Mouse (Mus musculus): ENCODE results near the gene Sin3a. TPM values are rescaled to one million over a fixed set of nuclear protein-coding genes. Genes with fewer than 3 reads are reported as not detected.

Gene Sin3a
- total and polyA plus RNA-seq, 3 experiments, result 27.0 to 715 (median 47.5) TPM

DNA sequence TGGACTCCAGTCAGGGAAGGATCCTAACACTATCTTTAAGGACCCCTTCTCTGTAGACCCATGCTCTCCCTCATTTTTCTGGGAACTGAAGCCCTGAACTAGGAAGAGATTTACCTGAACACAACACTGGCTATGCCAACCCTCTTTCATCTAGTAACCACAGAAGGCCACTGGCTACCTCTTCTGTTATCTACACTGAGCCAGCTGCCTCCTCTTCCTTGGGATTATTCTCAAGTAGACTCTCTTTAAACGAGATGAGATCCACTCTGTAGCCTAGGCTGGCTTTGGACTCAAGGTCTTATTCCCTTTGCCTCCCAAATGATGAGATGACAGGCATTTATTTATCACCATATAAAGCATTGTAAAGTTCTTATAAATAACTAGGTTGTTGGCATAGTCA lies 1.6 kb upstream of the Sin3a start:
- Histone ChIP-seq H3K4me1 (ENCODE audit: control insufficient read depth in 1 of 2, insufficient read depth in 2 of 2, low read length in 2 of 2) (peaks cover 7 to 12% of the 10 kb centered on the region in 2 experiments), H3K4me3 (ENCODE audit: control insufficient read depth in 1 of 2, insufficient read depth in 1 of 2, low read depth in 2 of 2, low read length in 2 of 2) (0 out of 4 replicates have a peak overlapping the region, but pooled peaks of 1 of the 2 experiments have one; percentile 19), H3K9ac (ENCODE audit: control insufficient read depth, low read depth, low read length, poor library complexity, severe bottlenecking) (no peak overlapping the region), H3K27ac (ENCODE audit: control insufficient read depth, low read depth, low read length) (no peak overlapping the region), H3K9me3 (replicated peaks; ENCODE audit: insufficient read depth, low read length) (no peaks in the 10 kb centered on the region), H3K27me3 (ENCODE audit: control insufficient read depth in 1 of 2, insufficient read depth in 2 of 2, low read length in 2 of 2) (no peaks in the 10 kb centered on the region), H3K36me3 (ENCODE audit: control insufficient read depth in 1 of 2, insufficient read depth in 2 of 2, low read length in 2 of 2) (peaks cover 0 to 16% of the 10 kb centered on the region in 2 experiments; a peak in 2 of 4 replicates), H3K79me2 (ENCODE audit: control insufficient read depth, insufficient read depth, low read length, poor library complexity) (peaks cover 14% of the 10 kb centered on the region)
- TF ChIP-seq POLR2A (IDR thresholded peaks at IDR 0.05; ENCODE audit: control insufficient read depth in 1 of 2, insufficient read depth in 1 of 2, low read depth in 1 of 2, low read length in 2 of 2, poor library complexity in 1 of 2) (no peak), ETS1 (IDR thresholded peaks at IDR 0.05; ENCODE audit: low read depth, low read length) (0 out of 2 replicates have a peak, but pooled peaks have one; percentile 14), ELF1 (IDR thresholded peaks at IDR 0.05; ENCODE audit: low read depth, low read length) (no peak), GATA1 (IDR thresholded peaks at IDR 0.05; ENCODE audit: low read depth, low read length) (peak; percentile 55; the same call in 1 of the 2 replicates), ZNF384 (IDR thresholded peaks at IDR 0.05; ENCODE audit: low read depth, low read length) (no peak), MAFK (IDR thresholded peaks at IDR 0.05; ENCODE audit: borderline replicate concordance, low read depth, low read length) (no peak), CHD2 (IDR thresholded peaks at IDR 0.05; ENCODE audit: low read length) (no peak), GABPA (IDR thresholded peaks at IDR 0.05; ENCODE audit: low read depth, low read length) (no peak), TCF12 (IDR thresholded peaks at IDR 0.05; ENCODE audit: low read depth, low read length) (0 out of 2 replicates have a peak, but pooled peaks have one; percentile 17), CTCF (IDR thresholded peaks at IDR 0.05 in 2 of 3, conservative IDR thresholded peaks at IDR 0.05 in 1 of 3; ENCODE audit: control insufficient read depth in 1 of 3, insufficient read depth in 1 of 3, low read depth in 2 of 3, low read length in 3 of 3, poor library complexity in 1 of 3, severe bottlenecking in 1 of 3) (no peak), NELFE (IDR thresholded peaks at IDR 0.05; ENCODE audit: low read depth, low read length) (no peak), MAX (IDR thresholded peaks at IDR 0.05; ENCODE audit: low read length) (no peak), SMC3 (IDR thresholded peaks at IDR 0.05; ENCODE audit: low read depth, low read length) (no peak), TAL1 (IDR thresholded peaks at IDR 0.05; ENCODE audit: low read length) (peak; percentile 90), CHD1 (IDR thresholded peaks at IDR 0.05; ENCODE audit: low read depth, low read length) (no peak), ZKSCAN1 (IDR thresholded peaks at IDR 0.05; ENCODE audit: low read depth, low read length) (no peak)
- peak; percentile 49 for DNase-seq (ENCODE audit: low read depth, low spot score)

- Histone ChIP-seq H3K27ac (ENCODE audit: control insufficient read depth, low read depth, low read length) (peak overlapping the region; percentile 32), H3K36me3 (ENCODE audit: control insufficient read depth in 1 of 2, insufficient read depth in 2 of 2, low read length in 2 of 2) (peaks cover 0 to 16% of the 10 kb centered on the region in 2 experiments; a peak in 2 of 4 replicates), H3K79me2 (ENCODE audit: control insufficient read depth, insufficient read depth, low read length, poor library complexity) (peaks cover 14% of the 10 kb centered on the region), H3K4me1 (ENCODE audit: control insufficient read depth in 1 of 2, insufficient read depth in 2 of 2, low read length in 2 of 2) (peaks cover 7 to 12% of the 10 kb centered on the region in 2 experiments), H3K9ac (ENCODE audit: control insufficient read depth, low read depth, low read length, poor library complexity, severe bottlenecking) (peak overlapping the region; percentile 69), H3K4me3 (ENCODE audit: control insufficient read depth in 1 of 2, insufficient read depth in 1 of 2, low read depth in 2 of 2, low read length in 2 of 2) (peak overlapping the region; percentile 92 to 97), H3K9me3 (replicated peaks; ENCODE audit: insufficient read depth, low read length) (no peaks in the 10 kb centered on the region), H3K27me3 (ENCODE audit: control insufficient read depth in 1 of 2, insufficient read depth in 2 of 2, low read length in 2 of 2) (no peaks in the 10 kb centered on the region)
- DNase-seq (ENCODE audit: low read depth, low spot score), result peak; percentile 33
- TF ChIP-seq NELFE (IDR thresholded peaks at IDR 0.05; ENCODE audit: low read depth, low read length) (no peak), SMC3 (IDR thresholded peaks at IDR 0.05; ENCODE audit: low read depth, low read length) (no peak), MAX (IDR thresholded peaks at IDR 0.05; ENCODE audit: low read length) (peak; percentile 89), JUND (IDR thresholded peaks at IDR 0.05; ENCODE audit: low read depth, low read length) (peak; percentile 99), HCFC1 (IDR thresholded peaks at IDR 0.05; ENCODE audit: low read depth, low read length) (0 out of 2 replicates have a peak, but pooled peaks have one; percentile 2), MXI1 (IDR thresholded peaks at IDR 0.05; ENCODE audit: low read depth, low read length) (peak; percentile 85)
Measured at GRCm38 (mm10) chr9:57070800-57071545, 867 bp upstream of the Sin3a start.

Data from MEL (cell line).